Mouse (Mus musculus): Measurements from ENCODE around the gene Mia2. TPM values are rescaled to one million over a fixed set of nuclear protein-coding genes. Genes with fewer than 3 reads are reported as not detected.

Gene Mia2
- polyA plus RNA-seq, 1 experiment from 2014 or later: 103 TPM

DNA sequence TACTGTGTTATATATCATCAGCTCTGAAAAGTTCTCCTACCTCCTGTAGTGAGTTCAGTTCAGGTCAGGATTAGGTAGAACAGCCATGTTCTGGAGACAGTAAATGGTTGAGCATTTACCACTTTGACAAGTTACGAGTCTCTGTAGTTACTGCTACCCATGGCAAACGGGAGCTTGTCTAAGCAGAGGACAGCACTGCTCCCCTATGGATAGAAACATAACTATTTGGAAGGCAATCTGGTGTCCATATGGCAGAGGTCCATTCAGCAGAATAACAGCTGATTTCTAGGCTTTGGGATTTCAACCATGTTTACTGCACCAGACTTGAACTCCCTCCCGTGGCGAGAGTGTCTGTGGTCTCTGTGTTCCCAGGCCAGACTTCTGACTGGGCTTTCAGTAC lies 100.3 kb downstream of the Mia2 start:
- no peak for TF ChIP-seq CTCF (IDR thresholded peaks at IDR 0.05)
- ATAC-seq: no peak
- ChIA-PET POLR2A (no interaction called here), CTCF (interaction anchor here (0.6 kb wide), 1 partner anchor 21 kb away, joined by 4 read pairs; no protein-coding TSS in a partner anchor)
- DNase-seq (ENCODE audit: low read depth, low spot score): no peak
- H3K27me3 ChIP-seq: no peaks in the 10 kb centered on the region
- in situ Hi-C loops (cut with MboI; ENCODE audit: low pct_unique_long_range_greater_than_20kb): no loop called here

DNA sequence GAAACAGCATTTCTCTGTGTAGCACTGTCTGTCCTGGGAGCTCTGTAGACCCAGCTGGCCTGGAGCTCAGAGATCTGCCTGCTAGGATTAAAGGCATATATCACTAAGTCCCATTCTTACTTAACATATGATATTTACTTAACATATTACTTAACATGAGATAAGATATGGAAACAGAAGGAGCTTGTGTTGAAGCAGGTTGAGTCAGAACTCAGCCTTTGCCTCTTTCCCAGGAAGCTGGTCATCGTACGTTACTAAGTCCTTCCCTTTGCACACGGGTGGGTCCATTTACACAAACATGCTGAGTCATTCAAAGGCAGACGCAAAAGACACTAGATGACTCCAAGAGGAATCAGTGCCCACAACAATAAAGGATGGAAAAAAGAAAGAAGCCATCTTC lies 103.2 kb downstream of the Mia2 start:
- no peaks in the 10 kb centered on the region for H3K27me3 ChIP-seq
- in situ Hi-C loops (cut with MboI; ENCODE audit: low pct_unique_long_range_greater_than_20kb): no loop called here
- CTCF ChIA-PET: no interaction called here
- no peak for DNase-seq (ENCODE audit: low read depth, low spot score)
- POLR2A ChIA-PET: no interaction called here
- TF ChIP-seq CTCF (IDR thresholded peaks at IDR 0.05): no peak
- ATAC-seq: no peak

DNA sequence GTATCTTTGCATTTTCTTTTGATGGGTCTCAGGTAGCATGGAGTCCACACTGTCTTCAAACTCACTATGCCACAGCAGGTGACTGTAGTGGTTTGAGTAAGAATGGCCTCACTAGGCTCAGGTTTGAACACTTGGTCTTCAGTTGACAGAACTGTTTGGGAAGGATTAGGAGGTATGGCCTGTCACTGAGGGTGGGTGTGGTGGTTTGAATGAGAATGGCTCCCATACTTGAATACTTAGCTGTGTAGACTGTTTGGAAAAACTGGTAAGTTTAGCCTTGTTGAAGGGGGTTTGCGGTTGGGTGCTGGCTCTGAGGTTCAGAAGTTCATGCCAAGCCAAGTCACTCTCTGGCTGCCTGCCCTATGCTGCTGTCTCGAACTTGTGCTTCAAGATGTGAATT lies 103.8 kb downstream of the Mia2 start:
- in situ Hi-C loops (cut with MboI; ENCODE audit: low pct_unique_long_range_greater_than_20kb): no loop called here
- no peak for TF ChIP-seq CTCF (IDR thresholded peaks at IDR 0.05)
- DNase-seq (ENCODE audit: low read depth, low spot score): no peak
- ATAC-seq: no peak
- ChIA-PET POLR2A (no interaction called here), CTCF (no interaction called here)
- no peaks in the 10 kb centered on the region for H3K27me3 ChIP-seq

DNA sequence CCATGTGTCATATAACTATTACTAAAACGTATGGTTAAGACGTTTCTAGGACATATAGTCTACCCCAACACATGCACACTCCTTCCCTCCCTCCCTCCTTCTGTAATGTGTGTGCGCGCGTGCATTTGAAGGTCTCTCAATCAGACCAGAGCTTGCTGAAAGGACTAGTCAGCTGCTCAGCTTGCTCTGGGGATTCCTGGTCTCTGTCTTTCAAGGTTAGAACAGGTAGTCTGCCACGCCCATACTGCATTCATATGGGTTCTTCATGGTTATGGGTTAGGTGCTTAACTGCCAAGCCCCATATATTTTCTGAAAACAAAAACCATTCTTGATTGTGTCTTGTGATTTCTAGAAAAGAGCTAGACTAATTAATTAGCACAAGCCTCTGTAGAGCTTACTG lies 110.0 kb downstream of the Mia2 start:
- TF ChIP-seq CTCF (IDR thresholded peaks at IDR 0.05): no peak
- DNase-seq (ENCODE audit: low read depth, low spot score) (no peak), ATAC-seq (no peak)
- in situ Hi-C loops (cut with MboI; ENCODE audit: low pct_unique_long_range_greater_than_20kb): no loop called here
- ChIA-PET POLR2A (no interaction called here), CTCF (interaction anchor here (1.0 kb wide), 1 partner anchor 10 kb away, joined by 4 read pairs; no protein-coding TSS in a partner anchor)
- no peaks in the 10 kb centered on the region for H3K27me3 ChIP-seq

DNA sequence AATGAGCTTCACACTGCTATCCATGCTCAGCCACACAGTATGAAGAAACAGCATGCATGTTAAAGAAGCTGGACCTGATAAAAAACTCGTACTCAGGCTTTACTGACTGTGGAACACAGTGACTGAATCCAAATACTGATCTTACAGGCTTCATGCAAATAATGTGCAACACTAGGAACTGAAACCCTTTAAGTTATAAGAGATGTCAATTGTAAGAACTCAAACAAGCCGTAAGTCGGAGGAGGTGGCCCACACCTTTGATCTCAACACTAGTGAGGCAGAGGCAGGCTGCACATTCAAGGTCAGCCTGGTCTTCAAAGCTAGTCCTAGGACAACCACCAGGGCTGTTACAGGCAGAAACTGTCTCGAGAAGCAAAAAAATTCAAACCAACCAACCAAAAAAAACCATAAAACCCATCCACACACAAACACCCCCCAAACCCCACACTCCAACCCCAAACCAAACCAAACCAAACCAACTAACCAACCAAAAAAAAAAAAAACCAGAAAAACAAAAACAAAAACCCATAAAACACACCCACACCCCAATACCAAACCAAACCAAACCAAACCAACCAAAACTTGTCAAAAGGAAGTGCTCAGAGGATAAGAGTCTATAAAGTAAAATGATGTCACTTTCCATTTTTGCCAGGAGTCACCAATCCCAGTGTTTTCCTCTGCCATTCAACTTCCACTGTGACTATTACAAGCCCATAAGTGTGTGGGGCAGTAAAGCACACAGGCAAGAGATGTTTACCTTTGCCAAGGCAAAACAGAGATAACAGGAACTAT lies 110.8 kb downstream of the Mia2 start:
- DNase-seq (ENCODE audit: low read depth, low spot score): no peak
- ChIA-PET POLR2A (no interaction called here), CTCF (interaction anchor here (1.0 kb wide), 1 partner anchor 9 kb away, joined by 4 read pairs; no protein-coding TSS in a partner anchor)
- H3K27me3 ChIP-seq: no peaks in the 10 kb centered on the region
- in situ Hi-C loops (cut with MboI; ENCODE audit: low pct_unique_long_range_greater_than_20kb): no loop called here
- TF ChIP-seq CTCF (IDR thresholded peaks at IDR 0.05): no peak
- no peak for ATAC-seq

DNA sequence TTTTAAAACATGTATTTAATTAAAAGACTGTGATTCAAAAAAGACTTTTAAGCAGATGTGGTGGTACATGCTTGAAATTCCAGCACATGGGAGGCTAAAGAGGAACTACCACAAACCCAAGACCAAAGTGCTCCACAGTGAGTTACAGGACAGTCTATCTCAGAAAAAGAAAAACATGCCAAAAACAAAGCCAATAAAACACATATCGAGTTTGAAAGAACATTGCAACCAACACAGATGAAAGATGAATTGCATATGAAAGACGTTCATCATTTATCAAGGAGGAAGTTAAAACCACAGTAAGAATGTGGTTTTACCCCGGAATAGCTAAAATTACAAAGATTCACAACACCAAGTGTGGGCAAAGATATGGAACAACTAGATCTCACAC lies 111.4 kb downstream of the Mia2 start:
- no peak for ATAC-seq
- POLR2A ChIA-PET: no interaction called here
- in situ Hi-C loops (cut with MboI; ENCODE audit: low pct_unique_long_range_greater_than_20kb): no loop called here
- CTCF ChIA-PET: interaction anchor here (0.8 kb wide), 1 partner anchor 27 kb away, joined by 3 read pairs; no protein-coding TSS in a partner anchor
- no peaks in the 10 kb centered on the region for H3K27me3 ChIP-seq
- DNase-seq (ENCODE audit: low read depth, low spot score): no peak
- TF ChIP-seq CTCF (IDR thresholded peaks at IDR 0.05): no peak

DNA sequence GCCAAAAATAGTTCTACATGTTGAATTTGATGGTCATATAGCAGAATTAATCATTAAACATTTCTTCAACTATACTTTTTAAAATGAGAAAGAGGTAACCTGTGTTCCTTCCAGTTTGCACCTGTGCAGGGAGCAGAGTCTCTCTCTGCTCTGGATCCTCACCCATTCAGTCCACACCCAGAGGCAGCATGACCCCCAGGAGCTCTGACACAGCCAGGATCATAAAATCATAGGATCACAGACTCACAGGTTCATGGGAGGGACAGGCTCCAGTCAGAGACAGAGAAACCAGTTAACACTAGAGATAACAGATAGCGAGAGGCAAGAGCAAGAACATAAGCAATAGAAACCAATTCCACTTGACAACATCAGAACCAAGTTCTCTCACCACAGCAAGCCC lies 112.2 kb downstream of the Mia2 start:
- no peaks in the 10 kb centered on the region for H3K27me3 ChIP-seq
- no peak for ATAC-seq

DNA sequence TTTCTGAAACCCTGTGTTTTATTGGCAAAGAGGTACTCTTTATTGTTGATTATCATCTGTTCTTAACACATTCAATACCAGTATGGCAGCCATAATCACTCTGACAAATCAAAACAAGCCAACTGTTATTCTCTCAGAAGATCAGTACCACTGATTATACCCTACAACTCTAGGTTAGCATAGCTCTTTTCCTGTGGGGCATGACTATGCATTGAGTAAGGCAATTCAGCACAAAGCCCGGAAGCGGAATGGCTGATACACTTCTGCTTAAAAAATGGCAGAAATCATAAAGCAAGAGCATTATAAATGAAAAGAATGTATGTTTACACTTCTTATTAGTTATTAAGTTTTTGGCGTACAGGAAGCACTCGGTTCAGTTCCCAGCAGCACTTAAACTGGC lies 120.6 kb downstream of the Mia2 start:
- POLR2A ChIA-PET: no interaction called here
- in situ Hi-C loops (cut with MboI; ENCODE audit: low pct_unique_long_range_greater_than_20kb): no loop called here
- TF ChIP-seq CTCF (IDR thresholded peaks at IDR 0.05): no peak
- no peak for ATAC-seq
- no peak for DNase-seq (ENCODE audit: low read depth, low spot score)
- H3K27me3 ChIP-seq: no peaks in the 10 kb centered on the region
- CTCF ChIA-PET: no interaction called here

More for the DNA sequence above, 112.2 kb downstream of the Mia2 start:
- DNase-seq (ENCODE audit: low read depth, low spot score): no peak
- no peak for TF ChIP-seq CTCF (IDR thresholded peaks at IDR 0.05)
- ChIA-PET CTCF (interaction anchor here (0.8 kb wide), 1 partner anchor 27 kb away, joined by 3 read pairs; no protein-coding TSS in a partner anchor), POLR2A (no interaction called here)
- in situ Hi-C loops (cut with MboI; ENCODE audit: low pct_unique_long_range_greater_than_20kb): no loop called here

DNA sequence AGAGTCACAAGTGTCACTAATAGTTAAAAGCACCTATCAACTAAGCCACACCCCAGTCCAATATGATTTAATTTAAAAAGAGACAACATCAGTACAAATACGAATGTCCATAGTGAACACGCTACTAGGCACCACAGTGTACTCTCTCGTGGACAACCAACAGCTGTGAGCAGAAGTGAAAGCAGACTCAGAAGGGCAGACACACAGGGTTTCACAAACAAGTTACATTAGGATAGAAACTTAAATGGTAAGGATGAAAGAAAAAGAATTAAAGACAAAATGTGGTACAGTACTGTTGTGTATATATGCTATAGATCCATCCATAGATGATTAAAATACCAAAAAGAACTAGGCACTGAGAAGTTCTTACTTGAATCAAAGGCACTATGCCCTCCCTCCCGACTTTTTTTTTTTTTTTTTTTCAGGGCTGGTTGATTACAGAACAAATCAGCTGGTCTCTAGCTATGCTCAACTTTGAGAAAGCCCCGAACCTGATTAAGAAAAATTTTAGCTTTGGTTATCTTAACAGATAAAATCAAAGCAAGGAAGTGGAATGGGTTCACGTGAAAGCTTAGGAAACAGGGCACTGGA lies 121.2 kb downstream of the Mia2 start:
- no peak for TF ChIP-seq CTCF (IDR thresholded peaks at IDR 0.05)
- ATAC-seq: no peak
- in situ Hi-C loops (cut with MboI; ENCODE audit: low pct_unique_long_range_greater_than_20kb): no loop called here
- ChIA-PET CTCF (interaction anchor here (0.7 to 0.8 kb wide), 2 partner anchors 13 to 21 kb away, joined by 3 to 4 read pairs; no protein-coding TSS in a partner anchor), POLR2A (no interaction called here)
- no peak for DNase-seq (ENCODE audit: low read depth, low spot score)
- H3K27me3 ChIP-seq: no peaks in the 10 kb centered on the region

DNA sequence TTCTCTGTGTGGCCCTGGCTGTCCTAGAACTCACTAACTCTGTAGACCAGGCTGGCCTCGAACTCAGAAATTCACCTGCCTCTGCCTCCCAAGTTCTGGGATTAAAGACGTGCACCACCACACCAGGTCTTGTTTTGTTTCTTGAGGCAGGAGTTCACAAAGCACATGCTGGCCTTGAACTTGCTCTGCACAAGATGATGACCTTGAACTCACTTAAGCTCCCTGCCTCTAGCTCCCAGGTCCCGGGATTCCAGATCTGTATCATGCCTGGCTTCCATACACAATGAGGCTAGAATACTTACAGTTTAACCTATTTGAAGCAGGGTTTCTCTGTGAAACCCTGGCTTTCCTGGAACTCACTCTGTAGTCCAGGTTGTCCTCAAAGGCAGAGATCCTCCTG lies 121.7 kb downstream of the Mia2 start:
- POLR2A ChIA-PET: no interaction called here
- H3K27me3 ChIP-seq: no peaks in the 10 kb centered on the region
- in situ Hi-C loops (cut with MboI; ENCODE audit: low pct_unique_long_range_greater_than_20kb): no loop called here
- ATAC-seq (no peak), DNase-seq (ENCODE audit: low read depth, low spot score) (no peak)
- TF ChIP-seq CTCF (IDR thresholded peaks at IDR 0.05): no peak
- CTCF ChIA-PET: interaction anchor here (0.7 to 0.8 kb wide), 2 partner anchors 13 to 22 kb away, joined by 3 to 4 read pairs; no protein-coding TSS in a partner anchor

DNA sequence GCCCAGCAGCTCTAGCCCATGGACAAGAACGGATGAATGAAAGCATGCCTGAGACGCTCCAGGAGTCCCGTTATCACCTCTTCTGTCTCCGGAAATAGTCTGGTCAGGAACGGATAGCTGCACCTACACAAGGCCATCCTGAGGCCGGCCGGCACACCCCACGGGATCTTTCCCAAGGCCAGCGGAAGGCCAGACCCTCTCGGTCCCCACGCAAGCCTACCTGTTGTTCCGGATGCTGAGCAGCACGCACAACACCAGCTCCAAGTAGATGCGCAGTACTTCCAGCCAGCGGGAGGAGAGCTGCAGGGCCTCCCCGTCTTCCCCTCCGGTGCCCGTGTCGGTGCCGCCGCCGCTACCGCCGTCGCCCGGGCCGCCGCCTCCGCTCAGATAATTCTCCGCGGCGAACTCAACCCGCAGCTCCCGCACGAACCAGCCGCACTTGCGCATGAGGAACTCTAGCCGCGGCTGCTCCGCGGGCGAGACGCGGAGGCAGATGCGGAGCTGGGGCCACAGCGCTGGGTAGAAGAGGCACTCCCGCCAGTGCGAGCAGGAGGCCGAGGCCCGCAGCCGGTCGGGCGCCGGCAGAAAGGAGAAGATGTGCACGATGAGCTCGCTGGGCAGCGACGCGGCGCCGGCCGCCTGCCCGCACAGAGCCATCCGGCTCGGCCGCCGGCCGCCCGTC lies 123.2 kb downstream of the Mia2 start:
- POLR2A ChIA-PET: interaction anchor here (0.9 to 1.7 kb wide), 2 partner anchors 85 to 205 kb away, joined by 3 to 4 read pairs; partner anchors contain the start of gene Gemin2
- ATAC-seq: peak; percentile 37
- no peaks in the 10 kb centered on the region for H3K27me3 ChIP-seq
- CTCF ChIA-PET: no interaction called here
- in situ Hi-C loops (cut with MboI; ENCODE audit: low pct_unique_long_range_greater_than_20kb): no loop called here
- DNase-seq (ENCODE audit: low read depth, low spot score): no peak
- TF ChIP-seq CTCF (IDR thresholded peaks at IDR 0.05): no peak

All from Patski (cell line).